Mouse (Mus musculus): Measurements from ENCODE around the gene Ppp1r26. TPM values are rescaled to one million over a fixed set of nuclear protein-coding genes. Genes with fewer than 3 reads are reported as not detected.

The Ppp1r26 gene
- 10.0 and 10.6 TPM in 2 replicates for polyA plus RNA-seq (2016; fragmentation: Nextera tagmentation; extraction: Ambion mirVana)

- Histone ChIP-seq H3K27me3 (peaks cover 6% of the 10 kb centered on the region; the same call in 1 of the 2 replicates), H3K27ac (peak within 1 kb of the TSS; percentile 79), H3K36me3 (peaks cover 20% of the 10 kb centered on the region), H3K4me3 (peak within 1 kb of the TSS; percentile 85), H3K4me1 (peaks cover 8% of the 10 kb centered on the region), H3K9ac (peak within 1 kb of the TSS; percentile 89), H3K4me2 (replicated peaks) (peak within 1 kb of the TSS; percentile 91), H3K9me3 (replicated peaks) (no peaks in the 10 kb centered on the region)
- peak; percentile 62 for ATAC-seq (ENCODE audit: low FRiP score)
- WGBS = under 1% methylated on average over 107 of the region's 118 CpGs
Measured at GRCm38 (mm10) chr2:28446515-28447314, at the start of gene Ppp1r26. Gene Ppp1r26, plus strand, starts transcription at chr2:28446800.

- 38% methylated on average over 2 of the region's 2 CpGs for WGBS
- no peak overlapping the region for H3K4me3 ChIP-seq
- no peak overlapping the region for H3K4me2 ChIP-seq (replicated peaks)
- H3K4me1 ChIP-seq = peaks cover 12% of the 10 kb centered on the region; the same call in 1 of the 2 replicates
- H3K36me3 ChIP-seq = no peaks in the 10 kb centered on the region
- no peaks in the 10 kb centered on the region; the same call in 1 of the 2 replicates for H3K27me3 ChIP-seq
- no peaks in the 10 kb centered on the region for H3K9me3 ChIP-seq (replicated peaks)
- H3K27ac ChIP-seq = 0 out of 2 replicates have a peak overlapping the region, but pooled peaks have one; percentile 73
- H3K9ac ChIP-seq = no peak overlapping the region
- ATAC-seq (ENCODE audit: low FRiP score) = no peak
Measured at GRCm38 (mm10) chr2:28396928-28397327, 49.7 kb upstream of the Ppp1r26 start.

- no peak for ATAC-seq (ENCODE audit: low FRiP score)
- WGBS = 67% methylated on average over 4 of the region's 4 CpGs
- Histone ChIP-seq H3K4me1 (peaks cover 13% of the 10 kb centered on the region; the same call in 1 of the 2 replicates), H3K4me2 (replicated peaks) (no peak overlapping the region), H3K36me3 (no peaks in the 10 kb centered on the region), H3K4me3 (no peak overlapping the region), H3K27ac (peak overlapping the region; percentile 73; the same call in 1 of the 2 replicates), H3K9me3 (replicated peaks) (no peaks in the 10 kb centered on the region), H3K9ac (no peak overlapping the region), H3K27me3 (no peaks in the 10 kb centered on the region; the same call in 1 of the 2 replicates)
Measured at GRCm38 (mm10) chr2:28397417-28398119, 49.0 kb upstream of the Ppp1r26 start.

GRCm38 (mm10) chr2:28401647-28402046, 45.0 kb upstream of the Ppp1r26 start:
- Histone ChIP-seq H3K36me3 (no peaks in the 10 kb centered on the region), H3K4me3 (no peak overlapping the region), H3K4me1 (peaks cover 10% of the 10 kb centered on the region; the same call in 1 of the 2 replicates), H3K27ac (peak overlapping the region; percentile 40; the same call in 1 of the 2 replicates), H3K27me3 (no peaks in the 10 kb centered on the region; the same call in 1 of the 2 replicates), H3K9ac (no peak overlapping the region), H3K9me3 (replicated peaks) (no peaks in the 10 kb centered on the region), H3K4me2 (replicated peaks) (no peak overlapping the region)
- ATAC-seq (ENCODE audit: low FRiP score) = no peak
- 58% methylated on average over 11 of the region's 11 CpGs for WGBS

GRCm38 (mm10) chr2:28402128-28402527, 44.5 kb upstream of the Ppp1r26 start:
- no peak overlapping the region for H3K4me2 ChIP-seq (replicated peaks)
- ATAC-seq (ENCODE audit: low FRiP score) = no peak
- H3K9ac ChIP-seq = no peak overlapping the region
- no peaks in the 10 kb centered on the region; the same call in 1 of the 2 replicates for H3K27me3 ChIP-seq
- no peaks in the 10 kb centered on the region for H3K36me3 ChIP-seq
- no peaks in the 10 kb centered on the region for H3K9me3 ChIP-seq (replicated peaks)
- H3K27ac ChIP-seq = peak overlapping the region; percentile 40; the same call in 1 of the 2 replicates
- H3K4me3 ChIP-seq = no peak overlapping the region
- peaks cover 5% of the 10 kb centered on the region; the same call in 1 of the 2 replicates for H3K4me1 ChIP-seq

- Histone ChIP-seq H3K27ac (no peak overlapping the region), H3K36me3 (no peaks in the 10 kb centered on the region), H3K27me3 (no peaks in the 10 kb centered on the region), H3K4me1 (peaks cover 13% of the 10 kb centered on the region), H3K4me2 (replicated peaks) (no peak overlapping the region), H3K9ac (no peak overlapping the region), H3K9me3 (replicated peaks) (no peaks in the 10 kb centered on the region), H3K4me3 (no peak overlapping the region)
- no peak for ATAC-seq (ENCODE audit: low FRiP score)
- WGBS = 67% methylated on average over 7 of the region's 7 CpGs
Measured at GRCm38 (mm10) chr2:28407796-28408195, 38.8 kb upstream of the Ppp1r26 start.

- no peaks in the 10 kb centered on the region for H3K36me3 ChIP-seq
- no peak overlapping the region for H3K4me3 ChIP-seq
- H3K27me3 ChIP-seq = no peaks in the 10 kb centered on the region
- ATAC-seq (ENCODE audit: low FRiP score) = no peak
- no peaks in the 10 kb centered on the region for H3K9me3 ChIP-seq (replicated peaks)
- peaks cover 13% of the 10 kb centered on the region for H3K4me1 ChIP-seq
- no peak overlapping the region for H3K4me2 ChIP-seq (replicated peaks)
- 91% methylated on average over 4 of the region's 4 CpGs for WGBS
- H3K27ac ChIP-seq = no peak overlapping the region
- no peak overlapping the region for H3K9ac ChIP-seq
Measured at GRCm38 (mm10) chr2:28409144-28409543, 37.5 kb upstream of the Ppp1r26 start.

- ATAC-seq (ENCODE audit: low FRiP score) = no peak
- WGBS = 57% methylated on average over 3 of the region's 3 CpGs
- peaks cover 13% of the 10 kb centered on the region for H3K4me1 ChIP-seq
- H3K36me3 ChIP-seq = no peaks in the 10 kb centered on the region
- no peak overlapping the region for H3K4me3 ChIP-seq
- no peak overlapping the region for H3K9ac ChIP-seq
- H3K9me3 ChIP-seq (replicated peaks) = no peaks in the 10 kb centered on the region
- no peak overlapping the region for H3K4me2 ChIP-seq (replicated peaks)
- H3K27ac ChIP-seq = no peak overlapping the region
- no peaks in the 10 kb centered on the region for H3K27me3 ChIP-seq
Measured at GRCm38 (mm10) chr2:28409566-28409965, 37.0 kb upstream of the Ppp1r26 start.

GRCm38 (mm10) chr2:28412936-28413335, 33.7 kb upstream of the Ppp1r26 start:
- ATAC-seq (ENCODE audit: low FRiP score) = no peak
- Histone ChIP-seq H3K9me3 (replicated peaks) (no peaks in the 10 kb centered on the region), H3K4me3 (no peak overlapping the region), H3K27ac (no peak overlapping the region), H3K9ac (no peak overlapping the region), H3K27me3 (no peaks in the 10 kb centered on the region), H3K4me1 (peaks cover 26% of the 10 kb centered on the region), H3K4me2 (replicated peaks) (no peak overlapping the region), H3K36me3 (no peaks in the 10 kb centered on the region)
- WGBS = 78% methylated on average over 6 of the region's 6 CpGs

- 90% methylated on average over 5 of the region's 5 CpGs for WGBS
- Histone ChIP-seq H3K9ac (no peak overlapping the region), H3K4me2 (replicated peaks) (no peak overlapping the region), H3K4me3 (no peak overlapping the region), H3K9me3 (replicated peaks) (no peaks in the 10 kb centered on the region), H3K27ac (no peak overlapping the region), H3K36me3 (no peaks in the 10 kb centered on the region), H3K27me3 (peaks cover 4% of the 10 kb centered on the region), H3K4me1 (peaks cover 20% of the 10 kb centered on the region)
- ATAC-seq (ENCODE audit: low FRiP score) = no peak
Measured at GRCm38 (mm10) chr2:28414116-28414756, 32.4 kb upstream of the Ppp1r26 start.

- Histone ChIP-seq H3K9ac (no peak overlapping the region), H3K4me1 (peaks cover 15% of the 10 kb centered on the region), H3K27me3 (peaks cover 4% of the 10 kb centered on the region), H3K27ac (no peak overlapping the region), H3K9me3 (replicated peaks) (no peaks in the 10 kb centered on the region), H3K4me2 (replicated peaks) (no peak overlapping the region), H3K36me3 (no peaks in the 10 kb centered on the region), H3K4me3 (no peak overlapping the region)
- 94% methylated on average over 5 of the region's 5 CpGs for WGBS
- no peak for ATAC-seq (ENCODE audit: low FRiP score)
Measured at GRCm38 (mm10) chr2:28414757-28415137, 31.9 kb upstream of the Ppp1r26 start.
